Mouse (Mus musculus) MEL (cell line): ENCODE results near the gene Kctd18. TPM values are rescaled to one million over a fixed set of nuclear protein-coding genes. Genes with fewer than 3 reads are reported as not detected.

ENCODE experiments used
- DNase-seq: peaks from one replicate; pipeline ENCODE4 v3.0.0; 2011; ENCODE audit warnings: low read depth, low spot score
- H3K27ac ChIP-seq: 2 replicates; pipeline ENCODE4 v1.5.1; 2012; ENCODE audit warnings: low read depth, mild to moderate bottlenecking, control low read depth, low read length, moderate library complexity; ENCODE audit not compliant: control insufficient read depth
- H3K27me3 ChIP-seq, 2 experiments: fragments of 150-350 bp in 1 of 2; sonication (generic) in 1 of 2; 2 replicates each; pipeline ENCODE4 v1.6.1; 2012; ENCODE audit warnings: low read length in 2 of 2, mild to moderate bottlenecking in 2 of 2, improper control_type of control experiment in 1 of 2, moderate library complexity in 1 of 2; ENCODE audit not compliant: insufficient read depth in 2 of 2, control insufficient read depth in 1 of 2
- H3K36me3 ChIP-seq, 2 experiments: 2 replicates each; pipeline ENCODE4 v1.6.1; 2012 to 2014; ENCODE audit warnings: low read length in 2 of 2, improper control_type of control experiment in 1 of 2, inconsistent platforms in 1 of 2, mild to moderate bottlenecking in 1 of 2; ENCODE audit not compliant: insufficient read depth in 2 of 2, control insufficient read depth in 1 of 2
- H3K4me1 ChIP-seq, 2 experiments: fragments of 150-350 bp in 1 of 2; sonication (generic) in 1 of 2; 2 replicates each; pipeline ENCODE4 v1.6.1; 2012; ENCODE audit warnings: low read length in 2 of 2, improper control_type of control experiment in 1 of 2, mild to moderate bottlenecking in 1 of 2; ENCODE audit not compliant: insufficient read depth in 2 of 2, control insufficient read depth in 1 of 2
- H3K4me3 ChIP-seq, 2 experiments: fragments of 150-350 bp in 1 of 2; sonication (generic) in 1 of 2; 2 replicates each; pipeline ENCODE4 v1.5.1; 2012; ENCODE audit warnings: low read depth in 2 of 2, low read length in 2 of 2, mild to moderate bottlenecking in 2 of 2, moderate library complexity in 2 of 2, control low read depth in 1 of 2, improper control_type of control experiment in 1 of 2; ENCODE audit not compliant: control insufficient read depth in 1 of 2, insufficient read depth in 1 of 2
- H3K79me2 ChIP-seq: 2 replicates; pipeline ENCODE4 v1.6.1; 2012; ENCODE audit warnings: mild to moderate bottlenecking, low read length, moderate library complexity; ENCODE audit not compliant: control insufficient read depth, poor library complexity, insufficient read depth
- H3K9ac ChIP-seq: 2 replicates; pipeline ENCODE4 v1.6.1; 2012; ENCODE audit warnings: low read depth, mild to moderate bottlenecking, control low read depth, low read length, moderate library complexity; ENCODE audit not compliant: control insufficient read depth, poor library complexity, severe bottlenecking
- H3K9me3 ChIP-seq: fragments of 150-350 bp; sonication (generic); replicated peaks from 2 replicates; pipeline ENCODE4 v1.6.1; 2012; ENCODE audit warnings: mild to moderate bottlenecking, low read length, improper control_type of control experiment, moderate library complexity; ENCODE audit not compliant: insufficient read depth
- CHD2 ChIP-seq: IDR thresholded peaks from 2 replicates; pipeline ENCODE4 v1.6.1; 2011; ENCODE audit warnings: low read length, improper control_type of control experiment
- CTCF ChIP-seq, 3 experiments: IDR thresholded peaks in 2 of 3; conservative IDR thresholded peaks in 1 of 3; 2 replicates each; pipeline ENCODE4 v1.5.1; 2011 to 2012; ENCODE audit warnings: low read length in 3 of 3, low read depth in 2 of 3, mild to moderate bottlenecking in 2 of 3, improper control_type of control experiment in 1 of 3, inconsistent platforms in 1 of 3, mixed read lengths in 1 of 3, moderate library complexity in 1 of 3; ENCODE audit not compliant: control insufficient read depth in 1 of 3, insufficient read depth in 1 of 3, poor library complexity in 1 of 3, severe bottlenecking in 1 of 3
- E2F4 ChIP-seq: IDR thresholded peaks from 2 replicates; pipeline ENCODE4 v1.6.1; 2011; ENCODE audit warnings: low read depth, low read length, improper control_type of control experiment, borderline replicate concordance
- ELF1 ChIP-seq: IDR thresholded peaks from 2 replicates; pipeline ENCODE4 v1.6.1; 2014; ENCODE audit warnings: low read depth, mild to moderate bottlenecking, inconsistent platforms, low read length, improper control_type of control experiment, moderate library complexity
- KAT2A ChIP-seq: conservative IDR thresholded peaks from 2 replicates; pipeline ENCODE4 v1.6.1; 2012; ENCODE audit warnings: low read depth, low read length, improper control_type of control experiment, inconsistent platforms
- MAX ChIP-seq: IDR thresholded peaks from 2 replicates; pipeline ENCODE4 v1.6.1; 2011; ENCODE audit warnings: low read length, improper control_type of control experiment
- MEF2A ChIP-seq: IDR thresholded peaks from 2 replicates; pipeline ENCODE4 v1.6.1; 2014; ENCODE audit warnings: low read depth, mild to moderate bottlenecking, inconsistent platforms, low read length, improper control_type of control experiment; ENCODE audit not compliant: poor library complexity, insufficient replicate concordance, severe bottlenecking; ENCODE audit errors: extremely low read depth
- MXI1 ChIP-seq: IDR thresholded peaks from 2 replicates; pipeline ENCODE4 v1.6.1; 2011; ENCODE audit warnings: mild to moderate bottlenecking, low read depth, low read length, improper control_type of control experiment
- NELFE ChIP-seq: IDR thresholded peaks from 2 replicates; pipeline ENCODE4 v1.6.1; 2011; ENCODE audit warnings: low read depth, low read length, improper control_type of control experiment
- POLR2A ChIP-seq, 2 experiments: IDR thresholded peaks; 2 replicates each; pipeline ENCODE4 v1.6.1; 2011 to 2012; ENCODE audit warnings: low read length in 2 of 2, mild to moderate bottlenecking in 2 of 2, control low read depth in 1 of 2, improper control_type of control experiment in 1 of 2, low read depth in 1 of 2, moderate library complexity in 1 of 2; ENCODE audit not compliant: control insufficient read depth in 1 of 2, insufficient read depth in 1 of 2, poor library complexity in 1 of 2
- POLR2AphosphoS5 ChIP-seq: IDR thresholded peaks from 2 replicates; pipeline ENCODE4 v1.6.1; 2012; ENCODE audit warnings: low read depth, borderline replicate concordance, mild to moderate bottlenecking, inconsistent platforms, low read length, moderate library complexity, mixed read lengths
- RCOR1 ChIP-seq: IDR thresholded peaks from 2 replicates; pipeline ENCODE4 v1.6.1; 2012; ENCODE audit warnings: low read depth, mild to moderate bottlenecking, inconsistent platforms, low read length, improper control_type of control experiment
- SIN3A ChIP-seq: IDR thresholded peaks from 2 replicates; pipeline ENCODE4 v1.6.1; 2012; ENCODE audit warnings: low read length, improper control_type of control experiment, inconsistent platforms
- SMC3 ChIP-seq: IDR thresholded peaks from 2 replicates; pipeline ENCODE4 v1.6.1; 2011; ENCODE audit warnings: low read depth, low read length, improper control_type of control experiment
- TAL1 ChIP-seq: IDR thresholded peaks from 2 replicates; pipeline ENCODE4 v1.6.1; 2012; ENCODE audit warnings: mild to moderate bottlenecking, inconsistent platforms, low read length, moderate library complexity, mixed read lengths
- TBP ChIP-seq: IDR thresholded peaks from 2 replicates; pipeline ENCODE4 v1.8.0; 2011; ENCODE audit warnings: low read depth, low read length, improper control_type of control experiment
- TCF12 ChIP-seq: IDR thresholded peaks from 2 replicates; pipeline ENCODE4 v1.6.1; 2014; ENCODE audit warnings: low read depth, mild to moderate bottlenecking, inconsistent platforms, low read length, improper control_type of control experiment, moderate library complexity
- USF1 ChIP-seq: IDR thresholded peaks from 2 replicates; pipeline ENCODE4 v1.6.1; 2014; ENCODE audit warnings: low read depth, mild to moderate bottlenecking, inconsistent platforms, low read length, improper control_type of control experiment, moderate library complexity
- USF2 ChIP-seq, 2 experiments: IDR thresholded peaks; 2 replicates each; pipeline ENCODE4 v1.6.1; 2011 to 2012; ENCODE audit warnings: improper control_type of control experiment in 2 of 2, low read length in 2 of 2, borderline replicate concordance in 1 of 2, inconsistent platforms in 1 of 2, low read depth in 1 of 2, mild to moderate bottlenecking in 1 of 2; ENCODE audit not compliant: insufficient read depth in 1 of 2
- ZC3H11A ChIP-seq: IDR thresholded peaks from 2 replicates; pipeline ENCODE4 v1.6.1; 2012; ENCODE audit warnings: low read depth, mild to moderate bottlenecking, inconsistent platforms, low read length, improper control_type of control experiment
- ZKSCAN1 ChIP-seq: IDR thresholded peaks from 2 replicates; pipeline ENCODE4 v1.6.1; 2012; ENCODE audit warnings: low read depth, mild to moderate bottlenecking, inconsistent platforms, low read length, improper control_type of control experiment, moderate library complexity
- ZMIZ1 ChIP-seq: IDR thresholded peaks from 2 replicates; pipeline ENCODE4 v1.6.1; 2012; ENCODE audit warnings: low read depth, mild to moderate bottlenecking, inconsistent platforms, low read length, improper control_type of control experiment, moderate library complexity
- ZNF384 ChIP-seq: IDR thresholded peaks from 2 replicates; pipeline ENCODE4 v1.6.1; 2012; ENCODE audit warnings: low read depth, mild to moderate bottlenecking, inconsistent platforms, low read length, improper control_type of control experiment
- polyA plus RNA-seq, 2 experiments: library from polyadenylated mRNA; stranded (reverse) in 1 of 2; unstranded in 1 of 2; fragments of >175 nt in 1 of 2; fragments of >200 nt in 1 of 2; gene quantifications; 2 replicates each; pipeline versions ENCODE4 v1.2.1 to v1.2.4; 2012; ENCODE audit warnings: low replicate concordance in 2 of 2, low read depth in 1 of 2; ENCODE audit not compliant: insufficient read length in 2 of 2, insufficient read depth in 1 of 2, missing spikeins in 1 of 2
- total RNA-seq: library from RNA; depleted of rRNA; stranded (reverse); fragments of 300-350 nt; gene quantifications from 2 replicates; pipeline ENCODE4 v1.2.3, GENCODE M21; 2012

The Kctd18 gene
- total and polyA plus RNA-seq, 3 experiments: 11.1 to 12.6 TPM; not detected in 1

DNA sequence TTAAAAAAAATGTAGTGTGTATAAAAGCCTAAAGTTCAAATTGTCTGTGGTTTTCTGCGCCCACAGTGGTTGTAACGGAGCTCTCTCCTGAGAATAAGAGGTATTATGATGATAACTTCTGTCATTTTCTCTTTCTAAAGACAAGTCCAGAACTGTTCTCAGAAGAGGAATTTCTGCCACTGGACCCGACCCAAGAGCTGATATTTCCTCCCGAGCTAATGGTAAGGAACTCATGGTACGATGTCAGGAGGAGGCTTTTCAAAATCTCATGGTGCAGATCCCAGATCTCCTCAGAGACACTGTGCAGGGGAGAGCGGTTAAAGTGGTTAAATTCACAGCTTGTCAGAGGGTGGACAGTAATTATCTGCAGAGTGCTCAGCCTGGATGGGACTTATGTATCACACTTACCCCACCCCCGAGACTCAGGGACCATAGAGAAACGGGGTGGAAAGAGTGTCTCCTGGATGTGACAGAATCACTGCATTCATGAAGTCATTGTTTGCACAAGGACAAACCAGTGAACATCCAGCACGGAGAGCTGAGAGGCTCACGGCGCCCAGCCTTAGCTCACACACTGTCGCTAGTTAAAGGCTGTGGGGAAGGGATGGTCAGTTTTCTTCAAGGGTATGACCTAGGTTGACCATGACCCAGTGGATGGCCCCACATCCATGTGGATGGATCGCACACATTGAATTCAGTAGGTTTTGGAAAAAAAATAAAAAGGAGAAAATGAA, 37.5 kb upstream of the Kctd18 start:
- Histone ChIP-seq H3K27me3 (no peaks in the 10 kb centered on the region), H3K9ac (no peak overlapping the region), H3K27ac (no peak overlapping the region), H3K4me1 (no peaks in the 10 kb centered on the region), H3K36me3 (no peaks in the 10 kb centered on the region), H3K9me3 (no peaks in the 10 kb centered on the region), H3K4me3 (no peak overlapping the region), H3K79me2 (no peaks in the 10 kb centered on the region)
- no peak for TF ChIP-seq ZC3H11A
- no peak for TF ChIP-seq ZMIZ1
- no peak for TF ChIP-seq ZNF384
- no peak for TF ChIP-seq TCF12
- no peak for TF ChIP-seq SMC3
- no peak for TF ChIP-seq MXI1
- TF ChIP-seq USF1: no peak
- no peak for TF ChIP-seq KAT2A
- TF ChIP-seq TBP: no peak
- TF ChIP-seq ZKSCAN1: no peak
- DNase-seq: no peak

GRCm38 (mm10) chr1:58055598-58055997, 36.8 kb upstream of the Kctd18 start:
- H3K36me3 ChIP-seq: no peaks in the 10 kb centered on the region

More at GRCm38 (mm10) chr1:58055598-58055997, 36.8 kb upstream of the Kctd18 start:
- no peak for DNase-seq
- TF ChIP-seq CHD2 (no peak), POLR2A (IDR thresholded peaks at IDR 0.05; ENCODE audit: control insufficient read depth in 1 of 2, insufficient read depth in 1 of 2, low read depth in 1 of 2, low read length in 2 of 2, poor library complexity in 1 of 2) (no peak), CTCF (IDR thresholded peaks at IDR 0.05 in 2 of 3, conservative IDR thresholded peaks at IDR 0.05 in 1 of 3; ENCODE audit: control insufficient read depth in 1 of 3, insufficient read depth in 1 of 3, low read depth in 2 of 3, low read length in 3 of 3, poor library complexity in 1 of 3, severe bottlenecking in 1 of 3) (no peak), E2F4 (no peak), POLR2AphosphoS5 (no peak), USF2 (IDR thresholded peaks at IDR 0.05; ENCODE audit: borderline replicate concordance in 1 of 2, insufficient read depth in 1 of 2, low read depth in 1 of 2, low read length in 2 of 2) (no peak), ZMIZ1 (no peak), MEF2A (no peak), ELF1 (no peak), SIN3A (no peak), SMC3 (no peak), NELFE (no peak), MXI1 (no peak), ZC3H11A (no peak), TAL1 (no peak), KAT2A (no peak), RCOR1 (no peak), MAX (no peak), ZKSCAN1 (no peak)
- TF ChIP-seq, all 39 proteins: peak for 0
- no peaks in the 10 kb centered on the region for H3K9me3 ChIP-seq
- no peak overlapping the region for H3K9ac ChIP-seq
- no peaks in the 10 kb centered on the region for H3K4me1 ChIP-seq
- no peaks in the 10 kb centered on the region for H3K79me2 ChIP-seq
- H3K27ac ChIP-seq: no peak overlapping the region
- no peak overlapping the region for H3K4me3 ChIP-seq
- no peaks in the 10 kb centered on the region for H3K27me3 ChIP-seq
